Mouse (Mus musculus) naive thymus-derived CD4-positive, alpha-beta T cell, adult 2 months (primary cell): ENCODE data around the gene Elob.

ENCODE experiments used
- DNase-seq: peaks from one replicate; pipeline ENCODE4 v3.0.0-alpha.2; 2011; ENCODE audit warnings: low read depth

Elob gene

DNA sequence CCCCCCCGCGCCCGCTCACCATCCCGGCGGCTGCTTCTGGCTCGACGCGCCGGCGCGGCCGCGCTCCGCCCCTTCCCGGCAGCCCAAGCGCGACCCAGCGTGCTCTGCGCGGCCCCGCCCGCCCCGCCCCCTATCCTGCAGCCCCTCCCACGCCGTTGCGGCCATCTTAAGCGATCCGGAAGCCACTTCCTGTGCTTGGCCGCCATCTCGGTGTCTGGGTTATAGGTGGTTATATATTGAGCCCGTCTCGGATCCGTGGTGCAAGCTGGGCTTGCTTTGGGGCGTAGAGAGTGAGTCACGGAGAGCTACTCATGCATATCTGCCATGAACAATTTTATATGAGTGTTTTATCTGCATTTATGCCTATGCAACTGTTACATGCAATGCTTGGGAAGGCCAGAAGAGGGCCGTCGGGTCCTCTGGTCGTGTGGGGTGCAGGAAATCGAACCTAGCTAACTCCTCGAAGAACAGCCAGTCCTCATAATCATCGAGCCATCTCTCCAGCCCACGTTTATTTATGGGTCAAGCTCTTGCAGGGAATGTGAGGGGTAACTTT is at the start of gene Elob:
Gene Elob, minus strand, starts transcription at position 73 of the 556 bp plus-strand sequence.
- peak; percentile 92 for DNase-seq

GRCm38 (mm10) chr17:23877166-23877565 is 48.2 kb upstream of the Elob start:
- DNase-seq: no peak

DNA sequence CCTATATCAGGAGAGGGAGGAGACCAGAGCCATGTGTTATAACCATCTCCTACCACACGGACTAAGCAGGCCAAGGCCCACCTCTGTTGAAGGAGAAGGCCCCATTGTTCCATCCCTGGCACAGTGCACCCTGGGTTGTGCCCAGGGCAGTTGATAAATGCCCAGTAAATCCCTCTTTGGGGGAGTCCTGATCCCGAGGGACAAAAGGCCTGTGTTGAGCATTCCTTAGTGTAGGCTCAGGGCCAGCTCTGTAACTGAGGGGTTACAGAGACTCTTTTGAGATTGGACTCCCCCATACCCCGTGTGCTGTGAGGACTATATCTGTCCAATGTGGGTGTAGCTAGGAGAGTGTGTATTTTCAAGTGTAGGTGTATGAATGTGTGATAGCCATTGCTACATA is 47.8 kb upstream of the Elob start:
- DNase-seq: no peak

DNA sequence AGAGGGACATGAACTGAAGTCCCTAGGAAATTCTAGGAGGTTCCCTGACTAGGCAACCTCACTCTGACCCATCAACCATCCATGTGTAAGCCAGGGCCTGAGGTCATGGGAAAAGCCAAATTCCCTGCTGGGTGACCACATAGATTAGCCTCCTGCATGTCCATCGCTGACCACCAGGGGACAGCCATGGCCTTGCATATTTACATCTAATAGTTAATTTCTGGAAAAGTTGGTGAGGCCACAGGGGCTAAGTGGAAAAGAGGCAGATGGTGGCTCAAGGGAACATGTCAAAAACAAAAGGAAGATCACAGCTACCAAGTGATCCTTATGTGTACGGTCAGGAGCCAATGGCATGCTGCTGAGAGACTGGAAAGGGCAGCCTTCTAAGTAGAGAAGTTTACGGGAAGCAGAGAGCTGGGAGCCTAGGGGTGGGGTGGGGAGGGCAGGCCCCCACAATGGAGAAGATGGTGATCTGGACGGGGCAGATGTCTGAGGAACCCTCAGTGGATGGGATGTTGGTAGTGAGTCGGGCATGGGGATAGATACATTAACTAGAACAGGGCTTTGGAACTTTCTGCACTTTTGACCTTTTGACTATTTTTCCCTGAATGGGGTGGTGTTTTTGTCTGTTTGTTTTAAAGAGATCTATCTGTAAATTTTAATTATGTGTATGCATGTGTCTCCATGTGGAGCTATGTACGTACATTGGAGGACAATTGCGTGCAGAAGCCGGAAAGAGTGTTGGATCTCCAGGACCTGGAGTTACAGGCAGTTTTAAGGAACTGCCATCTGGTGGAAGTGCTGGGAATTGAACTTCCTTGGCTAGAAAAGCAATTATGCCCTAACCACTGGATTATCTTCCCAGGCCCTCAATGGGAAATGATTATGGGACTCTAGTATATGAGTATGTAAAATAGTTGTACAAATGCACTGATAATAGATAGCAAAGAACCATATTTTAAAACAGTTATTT is 45.2 kb upstream of the Elob start:
- DNase-seq: no peak

DNA sequence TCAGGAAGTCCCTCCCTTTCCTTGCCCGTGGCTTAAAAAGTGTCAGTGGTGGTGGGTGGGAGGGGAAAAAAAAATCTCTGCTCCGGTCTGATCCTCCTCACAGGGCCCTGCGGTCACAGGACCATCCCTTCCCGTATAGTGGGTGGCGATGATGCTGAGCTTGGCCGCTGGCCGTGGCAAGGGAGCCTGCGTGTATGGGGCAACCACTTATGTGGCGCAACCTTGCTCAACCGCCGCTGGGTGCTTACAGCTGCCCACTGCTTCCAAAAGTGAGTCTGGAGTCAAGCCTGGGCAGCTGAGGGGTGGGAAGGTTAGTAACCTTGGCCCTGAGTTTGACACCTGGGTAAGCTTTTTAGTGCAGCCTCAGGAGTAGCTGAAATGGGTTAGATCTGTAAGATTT is 39.6 kb upstream of the Elob start:
- no peak for DNase-seq

DNA sequence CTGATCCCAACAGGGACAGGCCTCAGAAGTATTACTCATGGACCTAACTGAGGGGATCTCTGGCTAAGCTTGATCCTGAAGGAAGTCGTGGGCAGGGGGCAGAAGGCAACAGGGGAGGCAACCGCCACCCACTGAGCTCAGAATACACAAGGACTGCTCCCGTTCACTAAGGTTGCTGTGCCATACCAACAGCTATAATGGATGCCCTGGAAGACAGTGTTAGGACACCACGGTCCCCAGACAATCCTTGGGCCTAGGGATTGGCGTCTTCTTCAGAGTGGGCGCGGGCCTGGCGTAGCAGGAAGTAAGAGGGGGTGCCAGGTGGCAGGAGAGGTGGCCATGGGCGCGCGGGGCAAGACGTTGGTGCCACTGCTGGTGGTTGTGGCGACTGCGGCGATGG is 38.8 kb upstream of the Elob start, which contains the start of gene Prss21:
Gene Prss21, plus strand, starts transcription at position 301 of the 400 bp plus-strand sequence.
- DNase-seq: no peak

DNA sequence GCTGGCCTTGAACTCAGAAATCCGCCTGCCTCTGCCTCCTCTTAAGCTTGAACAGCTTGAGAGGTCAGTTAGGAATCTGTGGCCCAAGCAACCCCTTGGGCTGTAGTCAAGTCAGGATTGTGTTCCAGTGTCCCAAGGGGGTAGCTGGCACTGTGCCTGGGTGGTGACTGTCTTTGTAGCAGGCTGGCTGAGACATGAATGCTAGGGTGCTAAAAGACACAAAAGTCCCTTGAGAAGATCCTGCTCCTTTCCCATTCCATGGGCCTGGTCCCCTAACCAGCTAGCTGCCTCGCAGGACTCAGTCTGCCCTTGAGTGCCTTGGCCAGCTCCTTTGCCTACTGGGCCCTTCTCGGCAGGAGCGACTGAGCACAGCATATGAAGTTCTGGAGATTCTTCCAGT is 34.0 kb upstream of the Elob start:
- DNase-seq: no peak

DNA sequence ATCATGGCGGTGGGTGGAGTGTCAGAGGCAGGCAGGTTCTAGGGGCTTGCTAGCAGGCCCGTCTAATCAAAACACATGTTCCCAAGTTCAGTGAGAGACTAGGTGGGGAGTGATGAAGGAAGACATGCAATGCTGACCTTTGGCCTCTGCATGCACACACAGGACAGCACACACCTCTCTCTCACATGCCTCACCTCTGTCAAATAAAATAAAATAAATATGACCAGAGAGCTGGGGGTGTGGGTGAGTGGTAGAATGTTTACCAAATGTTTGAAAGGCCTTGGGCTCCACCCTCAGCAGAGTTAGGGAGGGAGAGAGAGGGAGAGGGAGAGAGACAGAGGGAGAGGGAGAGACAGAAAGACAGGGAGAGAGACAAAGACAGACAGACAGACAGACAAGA is 29.0 kb upstream of the Elob start:
- no peak for DNase-seq

DNA sequence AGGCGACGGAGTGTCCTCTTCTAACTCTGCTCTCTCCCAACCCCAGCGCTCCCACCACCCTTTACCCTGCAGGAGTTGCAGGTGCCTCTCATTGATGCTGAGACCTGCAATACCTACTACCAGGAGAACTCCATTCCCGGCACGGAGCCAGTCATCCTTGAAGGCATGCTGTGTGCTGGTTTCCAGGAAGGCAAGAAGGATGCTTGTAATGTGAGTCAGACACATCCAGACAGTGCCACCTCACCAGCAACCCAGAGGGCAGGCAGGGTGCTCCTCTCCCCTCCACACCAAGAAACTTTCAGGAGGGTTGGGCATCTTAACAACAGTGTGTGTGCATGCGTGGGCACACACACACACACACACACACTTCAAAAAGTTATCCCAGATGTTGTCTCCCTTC is 28.3 kb upstream of the Elob start:
- no peak for DNase-seq

- DNase-seq: no peak
These were observed 25.4 kb upstream of the Elob start for GRCm38 (mm10) chr17:23854229-23854765.

GRCm38 (mm10) chr17:23853292-23853691 is 24.4 kb upstream of the Elob start:
- peak; percentile 59 for DNase-seq

- peak; percentile 79 for DNase-seq
These were observed 22.2 kb upstream of the Elob start for GRCm38 (mm10) chr17:23850853-23851749.

- DNase-seq: no peak
These were observed 21.1 kb upstream of the Elob start for GRCm38 (mm10) chr17:23850028-23850427.

DNA sequence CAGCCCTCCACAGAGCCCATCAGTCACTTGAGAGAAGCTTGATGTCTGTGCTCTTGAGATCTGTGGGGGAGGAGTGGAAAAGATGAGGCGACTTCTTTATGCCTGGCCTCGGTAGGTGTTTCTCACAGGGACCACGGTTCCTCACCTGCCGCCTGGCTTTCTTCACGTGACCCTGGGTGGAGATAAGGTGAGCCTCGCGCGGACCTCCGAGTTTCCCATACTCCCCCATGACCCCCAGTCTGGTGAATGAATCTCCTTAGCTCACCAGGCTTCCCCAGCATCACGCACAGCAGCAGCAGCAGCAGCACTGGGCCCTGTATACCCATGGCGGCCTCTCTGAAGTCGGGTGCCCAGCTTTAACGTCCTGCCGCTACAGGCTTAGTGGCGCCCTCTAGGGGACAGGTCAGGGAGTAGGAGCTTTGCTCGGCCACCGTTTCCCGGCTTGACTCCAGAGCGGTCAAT is 14.9 kb upstream of the Elob start, which contains the start of the genes Prss32 and Prss41:
Gene Prss32, plus strand, starts transcription at position 44 of the 462 bp plus-strand sequence.
Gene Prss41, minus strand, starts transcription at position 361 of the 462 bp plus-strand sequence.
- peak; percentile 83 for DNase-seq

- DNase-seq: peak; percentile 57
These were observed 14.3 kb upstream of the Elob start for GRCm38 (mm10) chr17:23843141-23843811.

- peak; percentile 88 for DNase-seq
These were observed 12.2 kb upstream of the Elob start for GRCm38 (mm10) chr17:23841145-23841544.

GRCm38 (mm10) chr17:23836006-23836575 is 7.2 kb upstream of the Elob start, which contains the start of gene Prss33:
Gene Prss33, minus strand, starts transcription at chr17:23836056.
- no peak for DNase-seq

GRCm38 (mm10) chr17:23831201-23831600 is 2.3 kb upstream of the Elob start:
- no peak for DNase-seq

DNA sequence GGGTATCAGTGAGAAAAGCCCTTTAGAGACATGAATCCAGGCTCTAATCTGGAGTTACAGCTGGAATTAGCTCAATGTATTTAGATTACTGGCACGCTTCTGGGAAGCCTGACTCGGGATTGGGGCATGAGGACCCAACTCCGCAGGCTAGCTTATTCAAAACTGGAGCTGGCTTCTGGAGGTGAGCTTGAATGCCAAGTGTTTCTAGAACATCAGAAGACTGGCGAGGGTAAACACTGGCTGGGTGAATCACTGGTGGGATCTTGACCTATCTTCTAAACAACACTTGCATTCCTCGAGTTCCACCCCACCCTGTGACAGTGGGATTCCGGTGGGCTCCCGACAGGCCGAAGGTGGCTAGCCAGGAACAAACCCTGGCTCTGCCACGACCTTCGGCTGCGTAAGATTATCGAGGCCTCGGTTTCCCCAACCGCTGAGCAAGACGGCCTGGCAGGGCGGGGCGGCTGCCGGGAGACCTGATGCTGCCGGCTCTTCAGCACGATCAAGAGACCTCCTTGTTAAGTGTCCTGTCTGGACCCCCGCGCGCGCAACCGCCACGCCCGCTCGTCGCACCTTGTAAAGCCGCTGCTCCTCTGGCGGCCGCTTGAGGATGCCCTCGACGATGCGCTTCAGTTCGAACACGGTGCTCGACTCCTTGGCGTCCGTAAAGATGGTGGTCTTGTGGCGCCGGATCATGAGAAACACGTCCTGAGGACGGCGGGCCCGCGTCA is 500 bp downstream of the Elob start:
- peak; percentile 72 for DNase-seq

DNA sequence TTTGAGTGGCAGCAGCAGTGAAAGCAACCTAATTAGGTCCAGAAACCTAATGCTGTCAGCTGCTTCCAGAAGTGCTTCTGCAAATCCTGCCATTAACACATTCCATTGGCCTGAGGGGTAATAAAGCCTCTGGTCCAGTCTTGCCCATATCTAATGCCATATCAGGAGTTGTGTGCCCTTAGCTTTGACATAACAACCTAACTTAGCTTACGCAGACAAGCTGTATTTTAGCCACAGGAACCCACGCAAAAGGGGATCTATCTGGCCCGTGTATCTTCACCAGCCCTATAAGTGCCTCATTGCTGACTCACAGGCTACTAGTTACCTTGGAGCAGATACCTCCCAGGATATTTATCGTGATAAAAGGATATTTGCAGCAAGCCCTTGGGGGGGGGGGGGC is 3.3 kb downstream of the Elob start:
- DNase-seq: no peak
